Mouse (Mus musculus): Measurements from ENCODE around the gene Mynn. TPM values are rescaled to one million over a fixed set of nuclear protein-coding genes. Genes with fewer than 3 reads are reported as not detected.

Gene Mynn
- polyA plus RNA-seq, 1 experiment: 20.6 TPM

DNA sequence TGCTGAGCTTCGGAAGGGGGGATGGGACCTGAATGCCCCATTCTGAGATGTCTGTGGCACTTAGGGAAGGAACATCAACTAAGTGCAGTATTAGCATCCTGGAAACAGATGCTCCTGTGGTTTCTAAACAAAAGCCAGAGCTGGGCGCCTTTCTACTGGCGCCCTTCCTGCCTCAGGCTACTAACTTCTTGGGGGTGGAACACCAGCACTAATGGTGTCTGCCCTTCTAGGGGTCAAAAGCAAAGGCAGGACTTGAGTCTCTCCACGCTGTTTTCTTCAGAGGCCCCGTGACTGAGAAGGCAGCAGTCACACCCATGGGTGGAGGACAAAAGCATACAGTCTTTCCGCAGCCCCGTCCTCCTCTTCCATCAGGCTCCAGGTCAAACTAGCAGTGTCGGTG is 44.9 kb downstream of the Mynn start:
- TF ChIP-seq POLR2A (IDR thresholded peaks at IDR 0.05; ENCODE audit: borderline replicate concordance, extremely low read depth, insufficient read depth, insufficient read length, poor library complexity, severe bottlenecking) (no peak), CTCF (IDR thresholded peaks at IDR 0.05; ENCODE audit: borderline replicate concordance, extremely low read depth, insufficient read depth, insufficient read length) (no peak)
- DNase-seq (ENCODE audit: low read depth): no peak

GRCm38 (mm10) chr3:30647440-30648090 is 45.7 kb downstream of the Mynn start, which contains the start of gene Lrrc34:
Gene Lrrc34, minus strand, starts transcription at chr3:30647869.
- no peak for TF ChIP-seq CTCF (IDR thresholded peaks at IDR 0.05; ENCODE audit: borderline replicate concordance, extremely low read depth, insufficient read depth, insufficient read length)
- no peak for TF ChIP-seq POLR2A (IDR thresholded peaks at IDR 0.05; ENCODE audit: borderline replicate concordance, extremely low read depth, insufficient read depth, insufficient read length, poor library complexity, severe bottlenecking)
- DNase-seq (ENCODE audit: low read depth): peak; percentile 77

GRCm38 (mm10) chr3:30648466-30648865 is 46.6 kb downstream of the Mynn start:
- TF ChIP-seq POLR2A (IDR thresholded peaks at IDR 0.05; ENCODE audit: borderline replicate concordance, extremely low read depth, insufficient read depth, insufficient read length, poor library complexity, severe bottlenecking) (no peak), CTCF (IDR thresholded peaks at IDR 0.05; ENCODE audit: borderline replicate concordance, extremely low read depth, insufficient read depth, insufficient read length) (no peak)

GRCm38 (mm10) chr3:30650062-30650841 is 48.4 kb downstream of the Mynn start:
- TF ChIP-seq POLR2A (IDR thresholded peaks at IDR 0.05; ENCODE audit: borderline replicate concordance, extremely low read depth, insufficient read depth, insufficient read length, poor library complexity, severe bottlenecking): no peak
- peak; percentile 31; the same call in 1 of the 2 replicates for TF ChIP-seq CTCF (IDR thresholded peaks at IDR 0.05; ENCODE audit: borderline replicate concordance, extremely low read depth, insufficient read depth, insufficient read length)
- peak; percentile 55 for DNase-seq (ENCODE audit: low read depth)

More at GRCm38 (mm10) chr3:30648466-30648865, 46.6 kb downstream of the Mynn start:
- DNase-seq (ENCODE audit: low read depth): no peak

DNA sequence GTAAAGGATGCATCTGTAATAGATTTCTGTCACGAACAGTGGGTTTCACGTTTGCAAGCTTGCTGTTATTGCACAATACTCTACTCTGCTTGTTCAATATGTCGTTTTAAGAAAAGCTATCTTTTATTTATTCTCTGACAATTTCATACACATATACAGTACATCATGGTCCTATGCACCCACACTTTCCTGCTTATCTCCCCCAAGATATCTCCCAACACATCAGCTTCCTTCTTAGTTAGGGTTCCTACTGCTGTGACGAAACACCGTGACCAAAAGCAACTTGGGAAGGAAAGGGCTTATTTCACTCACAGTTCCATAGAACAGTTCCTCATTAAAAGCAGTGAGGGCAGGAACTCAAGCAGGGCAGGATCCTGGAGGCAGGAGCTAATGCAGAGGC is 54.1 kb downstream of the Mynn start:
- DNase-seq (ENCODE audit: low read depth): no peak

DNA sequence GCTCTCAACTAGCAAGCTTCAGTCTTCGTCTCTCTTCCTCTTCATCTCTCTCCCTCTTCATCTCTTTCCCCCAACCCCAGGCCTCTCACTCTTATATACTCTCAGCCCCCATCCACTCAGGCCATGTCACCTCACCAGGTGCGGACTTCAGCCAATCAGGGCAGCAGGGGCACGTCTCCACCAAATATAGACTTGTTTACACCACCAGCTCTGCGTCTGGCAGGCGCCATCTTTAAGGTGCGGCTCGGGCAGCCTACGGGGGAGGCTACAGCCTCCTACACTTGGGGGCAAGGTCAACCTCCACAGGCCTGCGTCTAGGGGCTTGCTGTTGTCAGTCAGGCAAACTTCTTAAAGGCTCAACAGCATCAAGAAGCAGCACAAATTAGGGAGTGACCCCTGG is 56.6 kb downstream of the Mynn start:
- TF ChIP-seq POLR2A (IDR thresholded peaks at IDR 0.05; ENCODE audit: borderline replicate concordance, extremely low read depth, insufficient read depth, insufficient read length, poor library complexity, severe bottlenecking) (no peak), CTCF (IDR thresholded peaks at IDR 0.05; ENCODE audit: borderline replicate concordance, extremely low read depth, insufficient read depth, insufficient read length) (no peak)
- no peak for DNase-seq (ENCODE audit: low read depth)

More for the DNA sequence above, 54.1 kb downstream of the Mynn start:
- no peak for TF ChIP-seq POLR2A (IDR thresholded peaks at IDR 0.05; ENCODE audit: borderline replicate concordance, extremely low read depth, insufficient read depth, insufficient read length, poor library complexity, severe bottlenecking)
- no peak for TF ChIP-seq CTCF (IDR thresholded peaks at IDR 0.05; ENCODE audit: borderline replicate concordance, extremely low read depth, insufficient read depth, insufficient read length)

Other genes with a start within 250 kb of the Mynn start
- gene Mecom, start 54.1 kb upstream of the Mynn start, polyA plus RNA-seq (2012; rRNA removed): 3.7 and 7.3 TPM in 2 replicates
- gene Actrt3, start 2.1 kb upstream of the Mynn start, polyA plus RNA-seq (2012; rRNA removed): 0.11 and 0.13 TPM in 2 replicates
- gene Lrriq4, start 42.4 kb downstream of the Mynn start, polyA plus RNA-seq (2012; rRNA removed): 0.05 TPM in 1 of 2 replicates, not detected in the other
- 0.35 and 0.63 TPM in 2 replicates for gene Lrrc34, start 45.8 kb downstream of the Mynn start, polyA plus RNA-seq (2012; rRNA removed)
- not detected in 2 replicates for gene Lrrc31, start 97.8 kb downstream of the Mynn start, polyA plus RNA-seq (2012; rRNA removed)
- gene Samd7, start 144.2 kb downstream of the Mynn start, polyA plus RNA-seq (2012; rRNA removed): 0.04 and 0.08 TPM in 2 replicates
- 44.1 and 51.0 TPM in 2 replicates for gene Sec62, start 190.8 kb downstream of the Mynn start, polyA plus RNA-seq (2012; rRNA removed)

All from brain, embryonic 14.5 days (tissue).